Mouse (Mus musculus) liver, embryonic 13.5 days (tissue): ENCODE measurements at regions not wholly inside any gene's neighbourhood (a gene's known extent, or its start where the extent isn't known, plus 50 kb on each side); places are given as distances from the start of the nearest gene placed in this dataset.

Experiments
- ATAC-seq: fragments of 200-750 bp; cut with Nextera tagmentation; 2 replicates; pipeline ENCODE4 v1.8.0; 2017; ENCODE audit warnings: low read depth, mild to moderate bottlenecking, moderate number of reproducible peaks, moderate library complexity
- DNase-seq: peaks from one replicate; pipeline ENCODE4 v3.0.0; 2022
- H3K27ac ChIP-seq: fragments of 300-500 bp; sonication (generic); 2 replicates; pipeline ENCODE4 v1.5.1; 2015; ENCODE audit warnings: moderate library complexity, mild to moderate bottlenecking, inconsistent platforms
- H3K27me3 ChIP-seq: fragments of 300-500 bp; sonication (generic); 2 replicates; pipeline ENCODE4 v1.6.1; 2015; ENCODE audit warnings: mild to moderate bottlenecking, inconsistent platforms
- H3K36me3 ChIP-seq: fragments of 300-500 bp; sonication (generic); 2 replicates; pipeline ENCODE4 v1.6.1; 2015; ENCODE audit warnings: mild to moderate bottlenecking, inconsistent platforms
- H3K4me1 ChIP-seq: fragments of 300-500 bp; sonication (generic); replicated peaks from 2 replicates; pipeline ENCODE4 v1.6.1; 2015; ENCODE audit warnings: inconsistent platforms
- H3K4me2 ChIP-seq: fragments of 300-500 bp; sonication (generic); 2 replicates; pipeline ENCODE4 v1.6.1; 2015; ENCODE audit warnings: inconsistent platforms, mild to moderate bottlenecking, moderate library complexity
- H3K4me3 ChIP-seq: fragments of 300-500 bp; sonication (generic); replicated peaks from 2 replicates; pipeline ENCODE4 v1.5.1; 2015; ENCODE audit warnings: mild to moderate bottlenecking, inconsistent platforms
- H3K9ac ChIP-seq: fragments of 300-500 bp; sonication (generic); 2 replicates; pipeline ENCODE4 v1.6.1; 2015; ENCODE audit warnings: mild to moderate bottlenecking, inconsistent platforms
- H3K9me3 ChIP-seq: fragments of 300-500 bp; sonication (generic); replicated peaks from 2 replicates; pipeline ENCODE4 v1.6.1; 2016; ENCODE audit warnings: inconsistent platforms
- WGBS: fragments of 180-500 bp; shearing (Covaris S2); methylation state at CpG from one replicate; pipeline ENCODE4 v1.1.7; 2015; ENCODE audit not compliant: insufficient replicate concordance; 5-methylcytosine and 5-hydroxymethylcytosine counted together

- Histone ChIP-seq H3K4me3 (no peak overlapping the region), H3K36me3 (no peaks in the 10 kb centered on the region), H3K4me2 (no peak overlapping the region), H3K27ac (no peak overlapping the region), H3K9me3 (no peaks in the 10 kb centered on the region), H3K9ac (no peak overlapping the region), H3K4me1 (no peaks in the 10 kb centered on the region), H3K27me3 (no peaks in the 10 kb centered on the region)
- 66% methylated on average over 12 of the region's 12 CpGs for WGBS
- ATAC-seq (no peak), DNase-seq (no peak)
Measured at GRCm38 (mm10) chr1:35527750-35528476, 540.3 kb upstream of the Hs6st1 start.

GRCm38 (mm10) chr1:35535470-35535869 is 532.7 kb upstream of the Hs6st1 start:
- no peak overlapping the region for H3K4me2 ChIP-seq
- no peak overlapping the region for H3K9ac ChIP-seq
- H3K4me3 ChIP-seq, result no peak overlapping the region
- H3K9me3 ChIP-seq, result no peaks in the 10 kb centered on the region
- H3K27me3 ChIP-seq, result no peaks in the 10 kb centered on the region
- ATAC-seq, result no peak
- no peak overlapping the region for H3K27ac ChIP-seq
- DNase-seq, result no peak
- no peaks in the 10 kb centered on the region for H3K4me1 ChIP-seq
- no peaks in the 10 kb centered on the region for H3K36me3 ChIP-seq

DNA sequence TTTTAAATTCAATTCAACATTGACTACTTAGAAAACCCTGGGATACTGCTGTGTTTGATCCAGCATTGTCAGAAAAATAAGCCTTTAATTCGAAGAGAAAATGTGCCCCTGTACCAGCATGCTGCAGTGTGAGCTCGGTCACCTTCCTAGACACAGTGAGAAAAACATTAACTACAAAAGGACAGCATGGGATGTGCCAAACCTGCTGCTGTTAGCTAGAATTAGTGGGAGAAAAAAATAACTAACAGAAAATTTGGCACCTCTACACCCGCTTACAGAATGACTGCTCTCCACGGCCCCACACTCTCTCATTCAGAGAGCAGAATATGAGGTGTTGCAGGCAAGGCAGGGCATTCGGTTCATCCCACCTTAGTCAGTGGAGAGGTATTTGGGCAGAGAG is 531.9 kb upstream of the Hs6st1 start:
- WGBS, result 68% methylated on average over 5 of the region's 5 CpGs

DNA sequence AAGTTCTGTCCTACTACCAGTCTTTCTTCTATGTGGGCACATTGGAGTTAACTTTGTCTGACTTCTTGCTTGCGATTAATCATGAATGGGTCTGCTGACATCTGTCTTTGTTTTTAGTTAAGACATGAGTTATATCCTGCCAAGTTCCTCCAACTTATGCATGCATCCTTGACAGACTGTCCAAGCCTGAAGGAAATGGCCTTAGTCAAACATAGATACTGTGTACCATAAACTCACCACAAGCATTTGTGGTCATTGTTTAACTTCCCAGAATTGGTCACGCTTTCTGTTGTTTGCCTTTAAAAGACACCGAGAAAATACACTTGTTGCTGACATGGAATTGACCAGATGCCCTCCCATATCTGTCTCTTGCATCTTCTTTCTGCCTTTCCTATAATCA is 519.4 kb upstream of the Hs6st1 start:
- H3K4me2 ChIP-seq, result no peak overlapping the region
- no peak for ATAC-seq
- H3K36me3 ChIP-seq, result no peaks in the 10 kb centered on the region
- H3K9ac ChIP-seq, result no peak overlapping the region
- H3K27me3 ChIP-seq, result no peaks in the 10 kb centered on the region
- H3K27ac ChIP-seq, result no peak overlapping the region
- H3K9me3 ChIP-seq, result no peaks in the 10 kb centered on the region
- no peak overlapping the region for H3K4me3 ChIP-seq
- H3K4me1 ChIP-seq, result no peaks in the 10 kb centered on the region
- 43% methylated on average over 3 of the region's 3 CpGs for WGBS
- DNase-seq, result no peak

More for the DNA sequence above, 531.9 kb upstream of the Hs6st1 start:
- Histone ChIP-seq H3K27ac (no peak overlapping the region), H3K9ac (no peak overlapping the region), H3K27me3 (no peaks in the 10 kb centered on the region), H3K4me1 (no peaks in the 10 kb centered on the region), H3K36me3 (no peaks in the 10 kb centered on the region), H3K9me3 (no peaks in the 10 kb centered on the region), H3K4me3 (no peak overlapping the region), H3K4me2 (no peak overlapping the region)
- ATAC-seq (no peak), DNase-seq (no peak)

DNA sequence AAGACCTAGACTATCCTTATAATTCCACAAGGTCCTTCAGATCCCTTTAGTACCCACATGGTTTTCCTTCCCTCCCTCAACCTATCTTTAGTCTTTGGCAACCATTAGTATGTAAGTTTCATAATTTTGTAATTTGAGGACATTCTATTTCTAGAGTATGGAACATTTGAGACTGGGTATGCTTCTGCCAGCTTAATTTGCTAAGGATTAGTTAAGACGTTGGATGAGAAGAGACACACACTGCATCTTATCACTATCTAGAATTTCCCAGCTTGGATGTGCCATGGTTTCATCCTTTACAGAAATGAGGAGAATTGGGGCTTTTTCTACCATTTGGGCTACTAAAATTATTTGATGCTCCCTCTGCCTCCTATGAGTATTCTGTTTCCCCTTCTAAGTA is 516.7 kb upstream of the Hs6st1 start:
- Histone ChIP-seq H3K4me3 (no peak overlapping the region), H3K27me3 (no peaks in the 10 kb centered on the region), H3K9me3 (no peaks in the 10 kb centered on the region), H3K36me3 (no peaks in the 10 kb centered on the region), H3K9ac (no peak overlapping the region), H3K27ac (no peak overlapping the region), H3K4me1 (no peaks in the 10 kb centered on the region), H3K4me2 (no peak overlapping the region)
- ATAC-seq (no peak), DNase-seq (no peak)
- 52% methylated on average over 1 of the region's 1 CpGs for WGBS

- 64% methylated on average over 4 of the region's 4 CpGs for WGBS
- Histone ChIP-seq H3K9me3 (no peaks in the 10 kb centered on the region; the same call in 1 of the 2 replicates), H3K4me3 (no peak overlapping the region), H3K27ac (no peak overlapping the region), H3K36me3 (no peaks in the 10 kb centered on the region), H3K4me2 (no peak overlapping the region), H3K9ac (no peak overlapping the region), H3K27me3 (no peaks in the 10 kb centered on the region), H3K4me1 (no peaks in the 10 kb centered on the region)
- no peak for ATAC-seq
- no peak for DNase-seq
Measured at GRCm38 (mm10) chr1:35562786-35563185, 505.4 kb upstream of the Hs6st1 start.

- DNase-seq (no peak), ATAC-seq (no peak)
- no peak overlapping the region for H3K27ac ChIP-seq
- no peak overlapping the region for H3K4me2 ChIP-seq
- H3K27me3 ChIP-seq, result no peaks in the 10 kb centered on the region
- H3K9ac ChIP-seq, result no peak overlapping the region
- WGBS, result 38% methylated on average over 1 of the region's 1 CpGs
- no peaks in the 10 kb centered on the region for H3K36me3 ChIP-seq
- no peaks in the 10 kb centered on the region for H3K4me1 ChIP-seq
- H3K9me3 ChIP-seq, result no peaks in the 10 kb centered on the region
- no peak overlapping the region for H3K4me3 ChIP-seq
Measured at GRCm38 (mm10) chr1:35575203-35575602, 493.0 kb upstream of the Hs6st1 start.

DNA sequence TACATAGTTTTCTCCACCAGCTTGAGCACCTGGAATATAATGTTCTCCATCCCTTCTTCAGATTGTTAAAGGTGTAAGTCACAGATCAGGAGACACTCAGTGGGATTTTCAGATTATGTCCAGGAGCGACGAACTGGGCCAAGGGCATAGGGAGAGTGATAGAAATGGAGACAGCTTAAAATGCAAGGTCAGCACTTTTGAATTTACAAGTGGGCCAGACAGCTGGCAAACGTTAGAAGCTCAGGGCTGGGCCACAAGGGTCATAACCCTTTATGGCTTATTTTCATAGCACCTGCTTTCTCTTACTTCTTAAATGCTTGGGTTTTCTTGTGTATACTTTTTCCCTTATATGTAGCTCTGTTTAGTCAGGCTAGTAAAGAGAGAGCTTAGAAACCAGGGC is 488.8 kb upstream of the Hs6st1 start:
- no peaks in the 10 kb centered on the region for H3K27me3 ChIP-seq
- no peak overlapping the region for H3K4me2 ChIP-seq
- H3K4me1 ChIP-seq, result no peaks in the 10 kb centered on the region
- ATAC-seq, result no peak
- DNase-seq, result no peak
- no peak overlapping the region for H3K4me3 ChIP-seq
- WGBS, result 68% methylated on average over 3 of the region's 3 CpGs
- H3K9ac ChIP-seq, result no peak overlapping the region
- no peak overlapping the region for H3K27ac ChIP-seq
- H3K9me3 ChIP-seq, result no peaks in the 10 kb centered on the region
- no peaks in the 10 kb centered on the region for H3K36me3 ChIP-seq

DNA sequence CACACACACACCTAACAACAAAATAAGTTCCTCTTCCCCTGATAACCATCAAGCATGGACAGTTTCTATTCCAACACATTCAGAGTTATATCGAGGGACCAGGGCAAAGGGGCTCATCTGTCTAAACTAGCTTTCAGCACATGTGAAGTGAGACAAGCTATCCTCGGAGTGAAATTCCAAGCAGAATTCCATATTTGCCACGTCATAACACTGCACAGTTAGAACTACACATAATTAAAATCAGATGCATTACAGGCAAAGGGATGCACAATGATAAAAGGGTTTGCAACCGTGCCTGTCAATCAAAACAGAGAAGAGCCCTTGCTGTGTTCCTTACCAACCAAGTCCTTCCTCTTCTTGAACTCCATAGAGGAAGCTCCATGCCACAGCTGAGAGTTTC is 488.2 kb upstream of the Hs6st1 start:
- Histone ChIP-seq H3K27ac (no peak overlapping the region), H3K4me2 (no peak overlapping the region), H3K9me3 (no peaks in the 10 kb centered on the region), H3K27me3 (no peaks in the 10 kb centered on the region), H3K4me1 (no peaks in the 10 kb centered on the region), H3K4me3 (no peak overlapping the region), H3K36me3 (no peaks in the 10 kb centered on the region), H3K9ac (no peak overlapping the region)
- 59% methylated on average over 4 of the region's 4 CpGs for WGBS
- no peak for DNase-seq
- no peak for ATAC-seq

GRCm38 (mm10) chr1:35580474-35580873 is 487.7 kb upstream of the Hs6st1 start:
- WGBS, result 38% methylated on average over 3 of the region's 3 CpGs
- no peaks in the 10 kb centered on the region for H3K27me3 ChIP-seq
- H3K9ac ChIP-seq, result no peak overlapping the region

GRCm38 (mm10) chr1:35587900-35588299 is 480.3 kb upstream of the Hs6st1 start:
- no peaks in the 10 kb centered on the region for H3K36me3 ChIP-seq
- 60% methylated on average over 2 of the region's 2 CpGs for WGBS
- H3K27ac ChIP-seq, result no peak overlapping the region
- no peaks in the 10 kb centered on the region for H3K9me3 ChIP-seq
- no peak for DNase-seq
- no peaks in the 10 kb centered on the region for H3K4me1 ChIP-seq
- no peak overlapping the region for H3K9ac ChIP-seq
- no peaks in the 10 kb centered on the region for H3K27me3 ChIP-seq
- no peak overlapping the region for H3K4me3 ChIP-seq
- no peak overlapping the region for H3K4me2 ChIP-seq
- ATAC-seq, result no peak

More at GRCm38 (mm10) chr1:35580474-35580873, 487.7 kb upstream of the Hs6st1 start:
- ATAC-seq (no peak), DNase-seq (no peak)
- Histone ChIP-seq H3K36me3 (no peaks in the 10 kb centered on the region), H3K27ac (no peak overlapping the region), H3K9me3 (no peaks in the 10 kb centered on the region), H3K4me2 (no peak overlapping the region), H3K4me3 (no peak overlapping the region), H3K4me1 (no peaks in the 10 kb centered on the region)

GRCm38 (mm10) chr1:35588939-35589338 is 479.3 kb upstream of the Hs6st1 start:
- Histone ChIP-seq H3K9ac (no peak overlapping the region), H3K9me3 (no peaks in the 10 kb centered on the region), H3K4me1 (no peaks in the 10 kb centered on the region), H3K4me3 (no peak overlapping the region), H3K27ac (no peak overlapping the region), H3K27me3 (no peaks in the 10 kb centered on the region), H3K36me3 (no peaks in the 10 kb centered on the region), H3K4me2 (no peak overlapping the region)
- DNase-seq, result no peak
- WGBS, result 61% methylated on average over 3 of the region's 3 CpGs
- ATAC-seq, result no peak
